Mouse (Mus musculus) stomach, postnatal 0 days (tissue): ENCODE data around the gene Dock4. TPM values are rescaled to one million over a fixed set of nuclear protein-coding genes. Genes with fewer than 3 reads are reported as not detected.

Experiments
- ATAC-seq: fragments of 200-750 bp; cut with Nextera tagmentation; 2 replicates; pipeline ENCODE4 v1.8.0; 2017; ENCODE audit not compliant: low FRiP score, low TSS enrichment
- DNase-seq: peaks from one replicate; pipeline ENCODE4 v3.0.0-alpha.2; 2016; ENCODE audit warnings: low spot score
- H3K27ac ChIP-seq: fragments of 300-500 bp; sonication (generic); replicated peaks from 2 replicates; pipeline ENCODE4 v1.5.1; 2014; ENCODE audit warnings: mild to moderate bottlenecking, control low read depth
- H3K27me3 ChIP-seq: fragments of 300-500 bp; sonication (generic); 2 replicates; pipeline ENCODE4 v1.6.1; 2014; ENCODE audit warnings: low read length; ENCODE audit not compliant: control insufficient read depth, insufficient read depth
- H3K36me3 ChIP-seq: fragments of 300-500 bp; sonication (generic); 2 replicates; pipeline ENCODE4 v1.6.1; 2014; ENCODE audit warnings: low read length, mixed read lengths; ENCODE audit not compliant: control insufficient read depth, insufficient read depth
- H3K4me1 ChIP-seq: fragments of 300-500 bp; sonication (generic); replicated peaks from 2 replicates; pipeline ENCODE4 v1.6.1; 2014; ENCODE audit warnings: antibody characterized with exemption; ENCODE audit not compliant: control insufficient read depth, insufficient read depth
- H3K4me2 ChIP-seq: fragments of 300-500 bp; sonication (generic); replicated peaks from 2 replicates; pipeline ENCODE4 v1.6.1; 2014; ENCODE audit warnings: low read depth, mild to moderate bottlenecking, control low read depth, moderate library complexity
- H3K4me3 ChIP-seq: fragments of 300-500 bp; sonication (generic); 2 replicates; pipeline ENCODE4 v1.5.1; 2014; ENCODE audit warnings: low read depth, low read length, control low read depth
- H3K9ac ChIP-seq: fragments of 300-500 bp; sonication (generic); 2 replicates; pipeline ENCODE4 v1.6.1; 2014; ENCODE audit warnings: mild to moderate bottlenecking, low read length, control low read depth, mixed read lengths
- H3K9me3 ChIP-seq: fragments of 300-500 bp; sonication (generic); 2 replicates; pipeline ENCODE4 v1.6.1; 2016; ENCODE audit warnings: low read length; ENCODE audit not compliant: control insufficient read depth
- CTCF ChIP-seq: IDR thresholded peaks from 2 replicates; pipeline ENCODE4 v1.5.1; 2016; ENCODE audit warnings: antibody characterized with exemption, low read depth, mild to moderate bottlenecking, moderate library complexity
- EP300 ChIP-seq: optimal IDR thresholded peaks from 2 replicates; pipeline ENCODE3; 2016; ENCODE audit warnings: antibody characterized with exemption
- WGBS: fragments of 180-500 bp; shearing (Covaris S2); extraction: QIAGEN DNeasy Blood & Tissue Kit; methylation state at CpG from one replicate; pipeline ENCODE4 v1.1.7; 2014; 5-methylcytosine and 5-hydroxymethylcytosine counted together
- polyA plus RNA-seq: library from polyadenylated mRNA; unstranded; fragments of >200 nt; fragmentation: Nextera tagmentation; extraction: Ambion mirVana; gene quantifications from 2 replicates; pipeline ENCODE4 v1.2.1, GENCODE M21; 2015

Gene Dock4
- polyA plus RNA-seq, 1 experiment from 2014 or later, result 3.1 TPM

GRCm38 (mm10) chr12:40745501-40745900, 299.7 kb downstream of the Dock4 start:
- Histone ChIP-seq H3K9me3 (no peaks in the 10 kb centered on the region), H3K4me3 (no peak overlapping the region), H3K9ac (no peak overlapping the region), H3K36me3 (no peaks in the 10 kb centered on the region), H3K27me3 (no peaks in the 10 kb centered on the region), H3K27ac (no peak overlapping the region), H3K4me2 (no peak overlapping the region), H3K4me1 (no peaks in the 10 kb centered on the region)
- TF ChIP-seq EP300 (no peak), CTCF (no peak)
- ATAC-seq (no peak), DNase-seq (no peak)
- WGBS, result 86% methylated on average over 7 of the region's 7 CpGs

GRCm38 (mm10) chr12:40746081-40746480, 300.3 kb downstream of the Dock4 start:
- whole genome bisulfite sequencing, result 78% methylated on average over 3 of the region's 3 CpGs
- TF ChIP-seq CTCF (no peak), EP300 (no peak)
- H3K27ac ChIP-seq, result no peak overlapping the region
- no peak overlapping the region for H3K9ac ChIP-seq
- H3K27me3 ChIP-seq, result no peaks in the 10 kb centered on the region
- H3K36me3 ChIP-seq, result no peaks in the 10 kb centered on the region
- no peak for ATAC-seq
- H3K4me3 ChIP-seq, result no peak overlapping the region
- DNase-seq, result no peak
- H3K9me3 ChIP-seq, result no peaks in the 10 kb centered on the region
- H3K4me1 ChIP-seq, result no peaks in the 10 kb centered on the region
- no peak overlapping the region for H3K4me2 ChIP-seq

GRCm38 (mm10) chr12:40759281-40759680, 313.5 kb downstream of the Dock4 start:
- no peaks in the 10 kb centered on the region for H3K27me3 ChIP-seq
- H3K4me3 ChIP-seq, result no peak overlapping the region
- no peak for TF ChIP-seq EP300
- TF ChIP-seq CTCF, result no peak
- no peak for ATAC-seq
- WGBS, result 82% methylated on average over 2 of the region's 2 CpGs
- no peak for DNase-seq
- no peaks in the 10 kb centered on the region for H3K36me3 ChIP-seq
- H3K4me2 ChIP-seq, result no peak overlapping the region
- H3K27ac ChIP-seq, result no peak overlapping the region
- H3K9ac ChIP-seq, result no peak overlapping the region
- H3K4me1 ChIP-seq, result no peaks in the 10 kb centered on the region
- H3K9me3 ChIP-seq, result no peaks in the 10 kb centered on the region

- ATAC-seq, result no peak
- Histone ChIP-seq H3K9me3 (no peaks in the 10 kb centered on the region), H3K9ac (no peak overlapping the region), H3K36me3 (no peaks in the 10 kb centered on the region), H3K4me1 (no peaks in the 10 kb centered on the region), H3K27ac (no peak overlapping the region), H3K4me3 (no peak overlapping the region), H3K27me3 (no peaks in the 10 kb centered on the region), H3K4me2 (no peak overlapping the region)
- TF ChIP-seq EP300 (no peak), CTCF (no peak)
- no peak for DNase-seq
- WGBS, result 83% methylated on average over 8 of the region's 8 CpGs
Observed at GRCm38 (mm10) chr12:40767258-40767816, 321.6 kb downstream of the Dock4 start.

- DNase-seq (no peak), ATAC-seq (no peak)
- Histone ChIP-seq H3K27me3 (no peaks in the 10 kb centered on the region), H3K9me3 (no peaks in the 10 kb centered on the region), H3K27ac (no peak overlapping the region), H3K36me3 (no peaks in the 10 kb centered on the region), H3K9ac (no peak overlapping the region), H3K4me1 (no peaks in the 10 kb centered on the region), H3K4me2 (no peak overlapping the region), H3K4me3 (no peak overlapping the region)
- no peak for TF ChIP-seq CTCF
- no peak for TF ChIP-seq EP300
- 92% methylated on average over 1 of the region's 1 CpGs for WGBS
Observed at GRCm38 (mm10) chr12:40773091-40773490, 327.3 kb downstream of the Dock4 start.

- ATAC-seq, result no peak
- no peaks in the 10 kb centered on the region for H3K4me1 ChIP-seq
- DNase-seq, result no peak
- H3K4me2 ChIP-seq, result no peak overlapping the region
- TF ChIP-seq CTCF, result no peak
- no peak for TF ChIP-seq EP300
- no peak overlapping the region for H3K4me3 ChIP-seq
- no peak overlapping the region for H3K9ac ChIP-seq
- no peaks in the 10 kb centered on the region for H3K36me3 ChIP-seq
- no peak overlapping the region for H3K27ac ChIP-seq
- WGBS, result 77% methylated on average over 6 of the region's 6 CpGs
- H3K27me3 ChIP-seq, result no peaks in the 10 kb centered on the region
- H3K9me3 ChIP-seq, result no peaks in the 10 kb centered on the region
Observed at GRCm38 (mm10) chr12:40781554-40781953, 335.8 kb downstream of the Dock4 start.
